Mouse (Mus musculus): Measurements from ENCODE around the gene Cd300c.

GRCm38 (mm10) chr11:114908086-114908485, 60.9 kb downstream of the Cd300c start:
- TF ChIP-seq CTCF (IDR thresholded peaks at IDR 0.05; ENCODE audit: low read depth, low read length) (no peak), POLR2A (IDR thresholded peaks at IDR 0.05; ENCODE audit: extremely low read depth, insufficient read depth, low read length) (no peak)

Data from liver, adult 2 months (tissue).